Mouse (Mus musculus) hindbrain, embryonic 11.5 days (tissue): Measurements from ENCODE around the gene Fbxo28. TPM values are rescaled to one million over a fixed set of nuclear protein-coding genes. Genes with fewer than 3 reads are reported as not detected.

Experiments used
- ATAC-seq: fragments of 200-750 bp; cut with Nextera tagmentation; 2 replicates; pipeline ENCODE4 v1.8.0; 2017; ENCODE audit warnings: mild to moderate bottlenecking, moderate TSS enrichment, moderate library complexity; ENCODE audit not compliant: low FRiP score
- DNase-seq: peaks from one replicate; pipeline ENCODE4 v3.0.0-alpha.2; 2015; ENCODE audit warnings: low spot score
- H3K27ac ChIP-seq: fragments of 300-500 bp; sonication (generic); 2 replicates; pipeline ENCODE4 v1.5.1; 2014; ENCODE audit warnings: mild to moderate bottlenecking, low read depth, low read length
- H3K27me3 ChIP-seq: fragments of 300-500 bp; sonication (generic); 2 replicates; pipeline ENCODE4 v1.6.1; 2014; ENCODE audit warnings: mild to moderate bottlenecking, low read length, moderate library complexity, mixed read lengths; ENCODE audit not compliant: control insufficient read depth, insufficient read depth
- H3K36me3 ChIP-seq: fragments of 300-500 bp; sonication (generic); 2 replicates; pipeline ENCODE4 v1.6.1; 2014; ENCODE audit warnings: mild to moderate bottlenecking, low read length, moderate library complexity, mixed read lengths; ENCODE audit not compliant: control insufficient read depth, insufficient read depth
- H3K4me1 ChIP-seq: fragments of 300-500 bp; sonication (generic); replicated peaks from 2 replicates; pipeline ENCODE4 v1.6.1; 2014; ENCODE audit warnings: low read length, mixed read lengths; ENCODE audit not compliant: control insufficient read depth, insufficient read depth
- H3K4me2 ChIP-seq: fragments of 300-500 bp; sonication (generic); replicated peaks from 2 replicates; pipeline ENCODE4 v1.6.1; 2014; ENCODE audit warnings: mild to moderate bottlenecking, low read depth, low read length
- H3K4me3 ChIP-seq: fragments of 300-500 bp; sonication (generic); 2 replicates; pipeline ENCODE4 v1.5.1; 2014; ENCODE audit warnings: low read depth, low read length
- H3K9ac ChIP-seq: fragments of 300-500 bp; sonication (generic); 2 replicates; pipeline ENCODE4 v1.6.1; 2014; ENCODE audit warnings: low read depth, low read length
- H3K9me3 ChIP-seq: fragments of 300-500 bp; sonication (generic); 2 replicates; pipeline ENCODE4 v1.6.1; 2016; ENCODE audit warnings: low read length; ENCODE audit not compliant: control insufficient read depth
- WGBS: fragments of 180-500 bp; shearing (Covaris S2); extraction: QIAGEN DNeasy Blood & Tissue Kit; methylation state at CpG from one replicate; pipeline ENCODE4 v1.1.7; 2014; 5-methylcytosine and 5-hydroxymethylcytosine counted together
- polyA plus RNA-seq: library from polyadenylated mRNA; unstranded; fragments of >200 nt; fragmentation: Nextera tagmentation; extraction: Ambion mirVana; gene quantifications from 2 replicates; pipeline ENCODE4 v1.2.1, GENCODE M21; 2014

Gene Fbxo28
- polyA plus RNA-seq, 1 experiment from 2014 or later = 35.7 TPM

- Histone ChIP-seq H3K27ac (0 out of 2 replicates have a peak overlapping the region, but pooled peaks have one; percentile 10), H3K4me1 (peaks cover 10% of the 10 kb centered on the region; the same call in 1 of the 2 replicates), H3K4me2 (peak overlapping the region; percentile 80), H3K9ac (no peak overlapping the region), H3K4me3 (no peak overlapping the region), H3K27me3 (no peaks in the 10 kb centered on the region), H3K36me3 (0 out of 2 replicates have a peak, but pooled peaks cover 3% of the 10 kb centered on the region), H3K9me3 (no peaks in the 10 kb centered on the region)
- WGBS = 60% methylated on average over 11 of the region's 11 CpGs
- peak; percentile 8 for DNase-seq
- no peak for ATAC-seq
These were observed 60.9 kb downstream of the Fbxo28 start for GRCm38 (mm10) chr1:182280577-182280976.

- WGBS = 86% methylated on average over 6 of the region's 6 CpGs
- H3K4me1 ChIP-seq = peaks cover 10% of the 10 kb centered on the region; the same call in 1 of the 2 replicates
- H3K27me3 ChIP-seq = no peaks in the 10 kb centered on the region
- no peak for DNase-seq
- H3K4me2 ChIP-seq = 0 out of 2 replicates have a peak overlapping the region, but pooled peaks have one; percentile 80
- no peak overlapping the region for H3K9ac ChIP-seq
- ATAC-seq = no peak
- no peak overlapping the region for H3K4me3 ChIP-seq
- no peaks in the 10 kb centered on the region for H3K9me3 ChIP-seq
- H3K36me3 ChIP-seq = 0 out of 2 replicates have a peak, but pooled peaks cover 3% of the 10 kb centered on the region
- no peak overlapping the region for H3K27ac ChIP-seq
These were observed 61.4 kb downstream of the Fbxo28 start for GRCm38 (mm10) chr1:182280046-182280445.

DNA sequence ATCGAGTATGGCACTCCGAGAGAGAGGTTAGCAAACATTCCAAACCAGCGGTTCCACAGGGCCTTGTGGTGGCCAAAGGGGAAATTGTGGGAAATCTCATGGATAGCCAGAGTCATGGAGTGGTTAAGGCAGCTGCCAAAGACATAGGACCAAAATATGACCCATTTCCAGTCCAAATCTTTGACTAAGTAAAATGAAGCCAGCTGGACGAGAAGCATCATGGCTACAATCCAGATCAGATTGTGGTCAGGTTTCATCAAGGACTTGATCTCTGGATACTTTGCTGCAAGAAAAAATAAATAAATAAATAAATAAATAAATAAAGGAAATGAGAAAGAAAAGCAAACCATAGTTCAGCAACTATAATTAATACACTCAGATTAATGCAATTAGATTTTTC, 62.0 kb downstream of the Fbxo28 start:
- H3K27ac ChIP-seq = no peak overlapping the region

GRCm38 (mm10) chr1:182275109-182275508, 66.3 kb downstream of the Fbxo28 start:
- no peaks in the 10 kb centered on the region for H3K27me3 ChIP-seq
- no peak overlapping the region for H3K4me2 ChIP-seq
- H3K9ac ChIP-seq = no peak overlapping the region
- H3K4me1 ChIP-seq = no peaks in the 10 kb centered on the region
- DNase-seq = no peak
- 97% methylated on average over 6 of the region's 6 CpGs for WGBS
- no peaks in the 10 kb centered on the region for H3K9me3 ChIP-seq
- ATAC-seq = no peak
- H3K4me3 ChIP-seq = no peak overlapping the region
- H3K36me3 ChIP-seq = 0 out of 2 replicates have a peak, but pooled peaks cover 3% of the 10 kb centered on the region
- H3K27ac ChIP-seq = no peak overlapping the region

More for the DNA sequence above, 62.0 kb downstream of the Fbxo28 start:
- no peak overlapping the region for H3K4me2 ChIP-seq
- H3K4me1 ChIP-seq = peaks cover 10% of the 10 kb centered on the region; the same call in 1 of the 2 replicates
- H3K9ac ChIP-seq = no peak overlapping the region
- H3K4me3 ChIP-seq = no peak overlapping the region
- no peak for ATAC-seq
- DNase-seq = no peak
- no peaks in the 10 kb centered on the region for H3K27me3 ChIP-seq
- H3K9me3 ChIP-seq = no peaks in the 10 kb centered on the region
- 0 out of 2 replicates have a peak, but pooled peaks cover 3% of the 10 kb centered on the region for H3K36me3 ChIP-seq
- WGBS = 93% methylated on average over 4 of the region's 4 CpGs

DNA sequence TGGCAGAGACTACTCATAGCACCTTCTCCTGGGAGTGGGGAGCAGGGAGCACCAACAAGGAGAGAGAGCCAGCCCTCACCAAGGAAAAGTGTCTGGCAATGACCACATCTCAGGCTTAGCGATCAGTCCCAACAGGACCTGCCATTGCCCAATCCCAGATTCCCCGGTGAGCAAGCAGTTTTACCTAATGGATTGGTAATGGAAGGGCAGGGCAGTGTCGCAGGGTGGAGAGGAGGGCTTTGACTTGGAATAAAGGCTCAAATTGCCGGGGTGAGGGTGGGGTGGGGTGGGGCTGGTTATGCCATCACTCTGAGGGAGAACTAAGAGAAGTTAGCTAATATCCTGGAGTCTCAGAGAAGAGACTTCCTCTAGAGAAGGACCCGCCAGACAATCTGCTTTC, 69.8 kb downstream of the Fbxo28 start:
- 80% methylated on average over 5 of the region's 5 CpGs for WGBS
- H3K4me1 ChIP-seq = no peaks in the 10 kb centered on the region
- no peaks in the 10 kb centered on the region for H3K27me3 ChIP-seq
- DNase-seq (no peak), ATAC-seq (no peak)
- H3K36me3 ChIP-seq = no peaks in the 10 kb centered on the region
- no peak overlapping the region for H3K9ac ChIP-seq
- no peak overlapping the region for H3K27ac ChIP-seq
- H3K4me3 ChIP-seq = no peak overlapping the region
- H3K9me3 ChIP-seq = no peaks in the 10 kb centered on the region
- no peak overlapping the region for H3K4me2 ChIP-seq

DNA sequence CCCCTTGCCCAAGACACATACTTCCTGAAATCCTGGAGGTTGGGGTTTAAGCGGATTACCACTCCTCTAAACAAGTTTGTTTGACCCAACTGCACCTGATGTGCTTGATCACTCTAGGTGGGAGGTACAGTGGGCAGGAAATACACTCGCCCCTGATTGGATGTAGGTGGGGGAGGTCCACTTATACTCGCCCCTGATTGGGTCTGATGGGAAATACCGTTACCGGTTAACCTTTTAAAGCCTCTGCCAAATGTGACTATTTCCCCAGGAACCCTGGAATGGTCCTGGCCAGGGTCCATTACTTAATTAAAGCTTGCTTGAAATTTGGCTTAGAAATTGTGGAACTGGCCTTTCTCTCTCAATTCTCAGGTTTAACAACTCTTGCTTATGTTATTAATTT, 70.3 kb downstream of the Fbxo28 start:
- no peaks in the 10 kb centered on the region for H3K27me3 ChIP-seq
- no peak overlapping the region for H3K27ac ChIP-seq
- no peak overlapping the region for H3K4me3 ChIP-seq
- no peaks in the 10 kb centered on the region for H3K9me3 ChIP-seq
- no peaks in the 10 kb centered on the region for H3K4me1 ChIP-seq
- H3K36me3 ChIP-seq = no peaks in the 10 kb centered on the region
- no peak for ATAC-seq
- H3K4me2 ChIP-seq = no peak overlapping the region
- H3K9ac ChIP-seq = no peak overlapping the region
- DNase-seq = no peak
- WGBS = 92% methylated on average over 5 of the region's 5 CpGs

GRCm38 (mm10) chr1:182268317-182268716, 73.1 kb downstream of the Fbxo28 start:
- Histone ChIP-seq H3K4me3 (no peak overlapping the region), H3K36me3 (no peaks in the 10 kb centered on the region), H3K4me2 (no peak overlapping the region), H3K27ac (no peak overlapping the region), H3K4me1 (no peaks in the 10 kb centered on the region), H3K9ac (no peak overlapping the region), H3K9me3 (no peaks in the 10 kb centered on the region), H3K27me3 (no peaks in the 10 kb centered on the region)
- WGBS = 57% methylated on average over 4 of the region's 4 CpGs
- ATAC-seq (no peak), DNase-seq (no peak)

GRCm38 (mm10) chr1:182266028-182266525, 75.4 kb downstream of the Fbxo28 start:
- H3K9me3 ChIP-seq = no peaks in the 10 kb centered on the region
- ATAC-seq = no peak
- WGBS = 94% methylated on average over 10 of the region's 11 CpGs

More at GRCm38 (mm10) chr1:182266028-182266525, 75.4 kb downstream of the Fbxo28 start:
- H3K27ac ChIP-seq = no peak overlapping the region
- H3K36me3 ChIP-seq = no peaks in the 10 kb centered on the region
- H3K4me3 ChIP-seq = no peak overlapping the region
- no peak for DNase-seq
- no peaks in the 10 kb centered on the region for H3K4me1 ChIP-seq
- H3K27me3 ChIP-seq = no peaks in the 10 kb centered on the region
- no peak overlapping the region for H3K4me2 ChIP-seq
- no peak overlapping the region for H3K9ac ChIP-seq
